Mouse (Mus musculus) erythroblast, embryonic 14.5 days (primary cell): ENCODE results near the gene Hmgcr. TPM values are rescaled to one million over a fixed set of nuclear protein-coding genes. Genes with fewer than 3 reads are reported as not detected.

Experiments
- H3K27me3 ChIP-seq: 2 replicates; pipeline ENCODE4 v1.6.1; 2012; ENCODE audit warnings: inconsistent platforms; ENCODE audit not compliant: control insufficient read depth
- H3K36me3 ChIP-seq: 2 replicates; pipeline ENCODE4 v1.6.1; 2012; ENCODE audit warnings: mild to moderate bottlenecking, inconsistent platforms; ENCODE audit not compliant: control insufficient read depth
- H3K4me1 ChIP-seq: 2 replicates; pipeline ENCODE4 v1.6.1; 2012; ENCODE audit warnings: inconsistent platforms; ENCODE audit not compliant: control insufficient read depth
- H3K4me3 ChIP-seq: replicated peaks from 2 replicates; pipeline ENCODE3; 2012; ENCODE audit warnings: moderate library complexity, mild to moderate bottlenecking, inconsistent platforms
- H3K9me3 ChIP-seq: 2 replicates; pipeline ENCODE4 v1.6.1; 2012; ENCODE audit warnings: low read length, inconsistent platforms, mixed read lengths; ENCODE audit not compliant: control insufficient read depth
- GATA1 ChIP-seq: IDR thresholded peaks from 2 replicates; pipeline ENCODE4 v1.6.1; 2012; ENCODE audit warnings: low read length, inconsistent platforms, mixed read lengths
- TAL1 ChIP-seq: IDR thresholded peaks from 3 replicates; pipeline ENCODE4 v1.6.1; 2012; ENCODE audit warnings: low read length, inconsistent platforms, mixed read lengths
- polyA plus RNA-seq: library from polyadenylated mRNA; stranded (reverse); fragments of >175 nt; gene quantifications from 2 replicates; pipeline ENCODE4 v1.2.3, GENCODE M21; 2012

The Hmgcr gene
- polyA plus RNA-seq, 1 experiment: 0.19 TPM

DNA sequence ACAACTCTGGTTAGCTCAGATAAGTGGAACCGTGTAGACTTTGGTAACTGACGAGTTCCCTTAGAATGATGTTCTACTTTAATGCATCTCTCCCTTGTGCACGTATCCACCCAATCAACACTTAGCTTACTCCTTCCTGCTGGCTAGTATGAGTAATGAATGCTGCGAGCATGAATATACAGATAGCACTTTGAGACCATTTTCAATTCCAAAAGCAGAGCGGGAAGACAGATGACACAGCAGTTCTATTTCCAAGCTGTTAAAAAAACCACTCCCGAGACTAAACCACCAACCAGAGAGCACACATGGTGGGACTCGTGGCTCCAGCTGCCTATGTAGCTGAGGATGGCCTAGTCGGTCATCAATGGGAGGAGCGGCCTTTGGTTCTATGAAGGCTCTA lies 17.7 kb downstream of the Hmgcr start:
- peaks cover 100% of the 10 kb centered on the region for H3K36me3 ChIP-seq
- no peak for TF ChIP-seq TAL1
- TF ChIP-seq GATA1: no peak
- H3K9me3 ChIP-seq: no peaks in the 10 kb centered on the region
- H3K4me3 ChIP-seq: no peak overlapping the region
- H3K27me3 ChIP-seq: no peaks in the 10 kb centered on the region
- H3K4me1 ChIP-seq: no peaks in the 10 kb centered on the region

DNA sequence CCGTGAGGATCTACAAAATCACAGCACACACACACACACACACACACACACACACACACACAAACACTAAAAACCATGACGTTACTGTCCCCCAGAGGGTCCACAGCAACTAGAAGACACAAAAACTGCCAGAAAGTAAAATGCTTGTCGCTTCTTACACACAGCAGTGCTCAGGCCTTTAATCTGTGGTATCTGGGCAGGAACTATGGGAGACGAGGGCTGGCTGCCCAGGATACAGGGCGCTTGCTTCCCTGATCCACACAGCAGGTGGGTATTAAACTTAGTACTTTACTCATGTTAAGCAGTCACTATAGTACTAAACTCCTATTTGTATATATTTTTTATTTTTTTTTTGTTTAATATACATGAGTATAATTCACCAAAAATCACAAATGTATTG lies 24.9 kb downstream of the Hmgcr start:
- TF ChIP-seq TAL1 (no peak), GATA1 (no peak)

DNA sequence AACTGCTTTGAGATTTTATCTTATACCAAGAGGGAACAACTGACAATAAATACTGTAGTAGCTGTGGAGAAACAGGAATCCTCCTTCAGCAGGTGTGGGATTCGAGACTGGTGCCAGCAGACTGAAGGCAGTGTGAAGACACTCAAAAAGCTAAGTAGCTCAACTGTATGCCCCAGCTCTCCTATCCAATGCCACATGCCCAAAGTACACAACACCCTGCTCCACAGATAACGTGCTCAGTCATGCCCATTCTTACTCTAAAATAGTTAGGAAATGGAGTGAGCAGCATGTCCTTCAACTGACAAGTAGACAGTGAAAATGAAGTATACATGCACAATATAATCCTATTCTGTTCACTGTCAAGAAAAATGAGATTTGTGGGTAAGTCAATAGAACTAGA lies 26.6 kb downstream of the Hmgcr start:
- no peaks in the 10 kb centered on the region for H3K27me3 ChIP-seq
- peaks cover 28% of the 10 kb centered on the region for H3K36me3 ChIP-seq
- H3K4me3 ChIP-seq: no peak overlapping the region
- H3K9me3 ChIP-seq: no peaks in the 10 kb centered on the region
- TF ChIP-seq GATA1 (no peak), TAL1 (no peak)
- H3K4me1 ChIP-seq: no peaks in the 10 kb centered on the region

More for the DNA sequence above, 24.9 kb downstream of the Hmgcr start:
- H3K27me3 ChIP-seq: no peaks in the 10 kb centered on the region
- no peaks in the 10 kb centered on the region for H3K4me1 ChIP-seq
- H3K36me3 ChIP-seq: peaks cover 39% of the 10 kb centered on the region
- no peak overlapping the region for H3K4me3 ChIP-seq
- no peaks in the 10 kb centered on the region for H3K9me3 ChIP-seq

DNA sequence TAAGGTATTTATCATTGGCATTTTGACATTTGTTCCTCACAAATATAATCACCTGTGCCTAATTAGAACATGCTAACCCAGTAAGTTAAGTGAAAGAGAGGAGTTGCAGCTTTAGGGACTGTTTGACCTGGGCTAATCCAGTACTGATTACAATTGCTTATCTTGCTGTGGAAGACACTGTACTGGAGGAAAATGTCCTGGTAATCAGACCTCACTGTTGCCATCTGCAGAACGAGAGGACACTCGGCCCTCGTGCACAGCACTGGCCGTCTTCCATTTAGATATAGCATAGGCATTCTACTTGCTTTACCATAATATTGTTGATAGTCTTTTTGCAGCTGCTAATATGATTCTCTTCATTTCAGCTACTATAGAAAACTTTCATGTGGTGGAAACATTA lies 40.3 kb downstream of the Hmgcr start:
- H3K36me3 ChIP-seq: peaks cover 54% of the 10 kb centered on the region

DNA sequence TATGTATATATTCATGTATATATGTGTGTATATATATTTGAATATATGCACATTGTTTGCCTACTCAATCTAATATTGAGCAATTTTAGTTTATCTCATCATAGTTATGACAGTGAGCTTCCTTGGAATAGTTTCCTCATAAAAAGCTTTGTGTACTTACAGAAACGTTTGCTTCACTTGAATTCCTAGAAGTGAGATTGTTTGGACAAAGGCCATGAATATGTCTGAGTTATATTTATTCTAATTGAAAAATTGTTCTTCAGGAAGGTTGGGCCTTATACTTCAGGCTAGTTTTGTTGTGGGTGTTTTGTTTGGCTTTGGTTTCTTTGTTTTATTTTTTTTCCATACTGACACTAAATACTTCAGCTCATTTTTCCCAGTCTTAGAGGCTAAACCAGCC lies 49.8 kb downstream of the Hmgcr start:
- no peaks in the 10 kb centered on the region for H3K27me3 ChIP-seq
- no peak overlapping the region for H3K4me3 ChIP-seq
- H3K4me1 ChIP-seq: no peaks in the 10 kb centered on the region
- TF ChIP-seq GATA1 (no peak), TAL1 (no peak)
- H3K9me3 ChIP-seq: no peaks in the 10 kb centered on the region
- H3K36me3 ChIP-seq: peaks cover 44% of the 10 kb centered on the region

More for the DNA sequence above, 40.3 kb downstream of the Hmgcr start:
- H3K27me3 ChIP-seq: no peaks in the 10 kb centered on the region
- H3K4me3 ChIP-seq: no peak overlapping the region
- no peaks in the 10 kb centered on the region; the same call in 1 of the 2 replicates for H3K4me1 ChIP-seq
- TF ChIP-seq TAL1: no peak
- no peak for TF ChIP-seq GATA1
- no peaks in the 10 kb centered on the region for H3K9me3 ChIP-seq

DNA sequence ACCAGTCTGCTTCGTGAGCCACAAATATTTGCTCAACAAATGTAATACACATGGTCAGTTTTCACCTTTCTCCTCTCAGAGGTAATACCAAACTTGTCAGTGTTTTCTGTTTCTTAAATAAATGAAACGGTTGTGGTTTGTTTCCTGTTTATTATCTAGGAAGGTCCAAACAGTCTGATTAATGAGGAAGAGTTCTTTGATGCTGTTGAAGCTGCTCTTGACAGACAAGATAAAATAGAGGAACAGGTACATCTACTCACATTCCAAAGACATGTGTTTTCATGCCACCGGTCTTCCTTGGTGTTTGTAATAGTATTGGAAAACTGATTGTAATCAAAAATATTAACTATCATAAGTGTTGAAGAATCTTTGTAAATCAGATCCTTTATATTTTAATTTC lies 56.1 kb downstream of the Hmgcr start:
- Histone ChIP-seq H3K4me3 (no peak overlapping the region), H3K9me3 (no peaks in the 10 kb centered on the region), H3K4me1 (no peaks in the 10 kb centered on the region), H3K36me3 (peaks cover 49% of the 10 kb centered on the region), H3K27me3 (no peaks in the 10 kb centered on the region)
- TF ChIP-seq GATA1: no peak
- no peak for TF ChIP-seq TAL1

DNA sequence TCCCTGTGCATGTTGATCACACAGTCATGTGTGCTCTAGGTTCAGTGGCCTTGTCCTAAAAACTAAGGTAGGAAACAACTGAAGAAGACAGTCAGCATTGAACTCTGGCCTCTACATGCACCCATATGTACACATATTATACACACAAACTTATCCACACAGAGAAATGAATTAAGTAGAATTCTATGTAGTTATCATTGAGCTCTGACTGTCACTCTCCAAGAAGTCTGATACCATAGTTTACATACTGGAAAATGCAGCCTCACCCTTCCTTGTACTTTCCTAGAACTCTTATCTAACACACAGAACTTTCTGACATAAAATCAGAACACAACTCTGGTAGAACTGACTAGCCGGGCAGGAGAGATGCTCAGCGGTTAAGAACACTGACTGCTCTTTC lies 66.5 kb downstream of the Hmgcr start:
- peaks cover 40% of the 10 kb centered on the region for H3K36me3 ChIP-seq
- no peak overlapping the region for H3K4me3 ChIP-seq
- no peaks in the 10 kb centered on the region for H3K9me3 ChIP-seq
- TF ChIP-seq TAL1 (no peak), GATA1 (no peak)
- H3K4me1 ChIP-seq: peaks cover 3% of the 10 kb centered on the region; the same call in 1 of the 2 replicates
- H3K27me3 ChIP-seq: no peaks in the 10 kb centered on the region

DNA sequence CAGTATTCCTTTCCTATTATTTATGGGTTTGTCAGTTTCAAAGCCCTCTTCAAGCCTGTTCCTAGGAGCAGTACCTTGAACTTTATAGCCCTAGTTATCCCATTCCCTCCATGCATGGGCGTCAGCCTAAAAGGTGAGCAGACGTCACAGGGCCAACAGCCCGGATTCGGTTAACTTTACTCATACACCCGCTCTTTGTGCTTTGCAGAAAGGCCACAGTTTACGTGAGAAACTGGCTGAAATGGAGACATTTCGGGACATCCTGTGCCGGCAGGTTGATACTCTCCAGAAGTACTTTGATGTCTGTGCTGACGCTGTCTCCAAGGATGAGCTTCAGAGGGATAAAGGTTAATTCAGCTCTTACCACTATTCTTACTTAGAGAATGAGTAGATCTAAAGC lies 71.6 kb downstream of the Hmgcr start:
- peaks cover 3% of the 10 kb centered on the region; the same call in 1 of the 2 replicates for H3K4me1 ChIP-seq
- H3K4me3 ChIP-seq: no peak overlapping the region
- no peak for TF ChIP-seq TAL1
- no peak for TF ChIP-seq GATA1
- H3K27me3 ChIP-seq: no peaks in the 10 kb centered on the region
- H3K36me3 ChIP-seq: peaks cover 30% of the 10 kb centered on the region
- H3K9me3 ChIP-seq: no peaks in the 10 kb centered on the region

Other genes starting within 250 kb of the Hmgcr start
- gene Ankdd1b, start 199.7 kb downstream of the Hmgcr start, polyA plus RNA-seq: 0.02 TPM in 1 of 2 replicates, not detected in the other
- gene Gm17622, start 180.2 kb downstream of the Hmgcr start, polyA plus RNA-seq: not detected in 2 replicates
- gene Polk, start 128.4 kb downstream of the Hmgcr start, polyA plus RNA-seq: 0.03 and 0.06 TPM in 2 replicates
- gene Col4a3bp, start 128.3 kb downstream of the Hmgcr start, polyA plus RNA-seq: 0.54 and 0.74 TPM in 2 replicates
- gene Ankrd31, start 77.3 kb upstream of the Hmgcr start, polyA plus RNA-seq: 0.01 TPM in 1 of 2 replicates, not detected in the other